Mouse (Mus musculus) retina, embryonic 14.5 days (tissue): ENCODE data around the gene Fabp2.

Source experiments
- DNase-seq: peaks from one replicate; pipeline ENCODE4 v3.0.0-alpha.2; 2015; ENCODE audit warnings: low spot score

Fabp2 gene

GRCm38 (mm10) chr3:122894772-122895171 lies at the start of gene Fabp2:
Fabp2 (plus strand) TSS chr3:122895072.
- no peak for DNase-seq

GRCm38 (mm10) chr3:122848410-122849034 lies 46.4 kb upstream of the Fabp2 start:
- DNase-seq: no peak

- DNase-seq: no peak
Observed at GRCm38 (mm10) chr3:122855149-122855548, 39.7 kb upstream of the Fabp2 start.

GRCm38 (mm10) chr3:122859829-122860228 lies 35.0 kb upstream of the Fabp2 start:
- no peak for DNase-seq

- no peak for DNase-seq
Observed at GRCm38 (mm10) chr3:122860573-122861498, 34.0 kb upstream of the Fabp2 start.

GRCm38 (mm10) chr3:122865092-122865491 lies 29.8 kb upstream of the Fabp2 start:
- DNase-seq: no peak

- DNase-seq: no peak
Observed at GRCm38 (mm10) chr3:122868270-122868669, 26.6 kb upstream of the Fabp2 start.

- no peak for DNase-seq
Observed at GRCm38 (mm10) chr3:122871596-122871995, 23.3 kb upstream of the Fabp2 start.

GRCm38 (mm10) chr3:122876870-122877269 lies 18.0 kb upstream of the Fabp2 start:
- DNase-seq: no peak

- no peak for DNase-seq
Observed at GRCm38 (mm10) chr3:122877543-122877942, 17.3 kb upstream of the Fabp2 start.

GRCm38 (mm10) chr3:122878705-122879315 lies 16.1 kb upstream of the Fabp2 start:
- DNase-seq: no peak

- no peak for DNase-seq
Observed at GRCm38 (mm10) chr3:122887505-122888301, 7.2 kb upstream of the Fabp2 start.

GRCm38 (mm10) chr3:122888371-122888819 lies 6.5 kb upstream of the Fabp2 start:
- DNase-seq: no peak

GRCm38 (mm10) chr3:122895189-122895731 lies 388 bp downstream of the Fabp2 start:
- no peak for DNase-seq

GRCm38 (mm10) chr3:122898254-122898653 lies 3.4 kb downstream of the Fabp2 start:
- DNase-seq: no peak

GRCm38 (mm10) chr3:122903746-122904433 lies 9.0 kb downstream of the Fabp2 start:
- peak; percentile 88 for DNase-seq

GRCm38 (mm10) chr3:122907841-122908240 lies 13.0 kb downstream of the Fabp2 start:
- DNase-seq: no peak

GRCm38 (mm10) chr3:122915493-122915892 lies 20.6 kb downstream of the Fabp2 start:
- no peak for DNase-seq

- DNase-seq: no peak
Observed at GRCm38 (mm10) chr3:122916191-122916680, 21.4 kb downstream of the Fabp2 start.

- DNase-seq: no peak
Observed at GRCm38 (mm10) chr3:122918672-122919071, 23.8 kb downstream of the Fabp2 start.

- DNase-seq: no peak
Observed at GRCm38 (mm10) chr3:122919260-122919659, 24.4 kb downstream of the Fabp2 start, which contains the start of gene Gm10959. Gm10959 (minus strand) TSS chr3:122919360.
